Mouse (Mus musculus) bone marrow, adult 2 months (tissue): ENCODE measurements around the gene Elmo2. TPM values are rescaled to one million over a fixed set of nuclear protein-coding genes. Genes with fewer than 3 reads are reported as not detected.

ENCODE experiments used
- H3K27ac ChIP-seq: fragments of 200-500 bp; 2 replicates; pipeline ENCODE4 v1.5.1; 2012; ENCODE audit warnings: low read depth, mild to moderate bottlenecking, control low read depth, inconsistent platforms, low read length; ENCODE audit not compliant: control insufficient read depth, poor library complexity, insufficient read depth
- H3K4me1 ChIP-seq: fragments of 200-500 bp; 2 replicates; pipeline ENCODE4 v1.6.1; 2011; ENCODE audit warnings: low read length; ENCODE audit not compliant: control insufficient read depth, insufficient read depth
- H3K4me3 ChIP-seq: fragments of 200-500 bp; replicated peaks from 2 replicates; pipeline ENCODE3; 2011; ENCODE audit warnings: mild to moderate bottlenecking, low read depth, low read length, control low read depth; ENCODE audit not compliant: control insufficient read depth
- CTCF ChIP-seq: fragments of 200-500 bp; IDR thresholded peaks from 2 replicates; pipeline ENCODE4 v1.5.1; 2011; ENCODE audit warnings: low read length, control low read depth; ENCODE audit not compliant: control insufficient read depth, insufficient read depth
- POLR2A ChIP-seq: fragments of 200-500 bp; IDR thresholded peaks from 2 replicates; pipeline ENCODE4 v1.6.1; 2011; ENCODE audit warnings: low read depth, mild to moderate bottlenecking, control low read depth, low read length, borderline replicate concordance; ENCODE audit not compliant: control insufficient read depth
- WGBS: fragments of 180-500 bp; shearing (Covaris S2); methylation state at CpG from one replicate; pipeline ENCODE4 v1.1.7; 2018; 5-methylcytosine and 5-hydroxymethylcytosine counted together
- polyA plus RNA-seq: library from polyadenylated mRNA; stranded (reverse); fragments of >200 nt; gene quantifications from 2 replicates; pipeline ENCODE4 v1.2.4, GENCODE M21; 2011; ENCODE audit warnings: low replicate concordance; ENCODE audit not compliant: missing spikeins, insufficient read depth, insufficient read length

The Elmo2 gene
- polyA plus RNA-seq, 1 experiment = 29.8 TPM

GRCm38 (mm10) chr2:165241786-165242185 lies 84.5 kb downstream of the Elmo2 start:
- no peaks in the 10 kb centered on the region for H3K4me1 ChIP-seq
- WGBS = 9% methylated on average over 7 of the region's 7 CpGs
- H3K4me3 ChIP-seq = no peak overlapping the region
- no peak overlapping the region for H3K27ac ChIP-seq
- TF ChIP-seq CTCF (no peak), POLR2A (no peak)

DNA sequence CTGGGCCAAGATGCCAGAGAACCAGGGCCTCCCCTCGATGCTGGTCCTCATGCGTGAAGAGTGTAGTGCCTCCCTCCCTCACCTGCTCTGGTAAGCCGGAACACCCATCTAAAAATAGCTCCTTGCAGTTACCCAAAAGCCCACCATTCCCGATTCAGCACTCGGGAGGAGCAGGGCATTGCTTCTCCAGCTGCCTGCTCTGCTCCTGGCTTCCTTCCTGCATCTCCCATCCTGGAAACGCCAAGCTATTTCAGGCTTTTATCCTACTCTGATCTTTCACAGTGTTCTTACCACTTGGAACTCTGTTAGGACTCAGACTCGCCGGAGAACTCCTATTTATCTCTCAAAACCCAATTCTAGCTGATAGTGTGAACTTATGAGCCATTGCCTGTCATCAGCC lies 85.9 kb downstream of the Elmo2 start:
- WGBS = 28% methylated on average over 8 of the region's 8 CpGs
- H3K27ac ChIP-seq = no peak overlapping the region
- TF ChIP-seq CTCF (no peak), POLR2A (no peak)
- H3K4me3 ChIP-seq = no peak overlapping the region
- H3K4me1 ChIP-seq = no peaks in the 10 kb centered on the region

DNA sequence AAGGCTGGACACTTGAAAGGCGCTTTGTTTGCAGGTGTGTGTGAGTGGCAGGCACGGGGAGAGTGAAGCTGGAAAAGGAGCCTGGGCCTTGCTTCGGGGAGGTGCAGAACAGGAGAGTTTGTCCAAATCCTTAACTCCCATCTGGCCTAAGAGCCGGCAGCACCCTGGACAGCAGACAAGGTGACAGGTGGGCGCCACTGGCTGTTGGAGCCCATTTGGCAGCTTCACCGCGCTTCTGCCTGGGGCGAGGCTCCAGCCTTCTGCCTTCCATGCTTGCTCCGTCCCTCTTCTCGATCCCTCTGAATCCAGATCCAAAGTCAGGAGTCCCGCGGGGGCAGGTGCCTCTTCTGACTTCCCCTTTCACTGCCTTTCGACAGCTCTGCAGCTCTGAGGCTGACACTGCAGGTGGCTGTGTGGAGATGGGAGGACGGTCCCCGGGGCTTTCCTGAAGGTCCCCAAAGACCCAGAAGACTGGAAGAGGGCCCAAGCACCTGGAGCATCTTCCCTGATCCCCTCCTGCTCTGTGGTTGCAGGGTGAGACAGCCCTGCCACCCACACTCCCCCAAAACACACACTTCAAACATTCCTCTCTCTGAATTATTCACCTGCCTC lies 86.6 kb downstream of the Elmo2 start:
- H3K4me1 ChIP-seq = no peaks in the 10 kb centered on the region
- no peak overlapping the region for H3K4me3 ChIP-seq
- TF ChIP-seq POLR2A (no peak), CTCF (no peak)
- 12% methylated on average over 15 of the region's 15 CpGs for WGBS
- H3K27ac ChIP-seq = no peak overlapping the region

DNA sequence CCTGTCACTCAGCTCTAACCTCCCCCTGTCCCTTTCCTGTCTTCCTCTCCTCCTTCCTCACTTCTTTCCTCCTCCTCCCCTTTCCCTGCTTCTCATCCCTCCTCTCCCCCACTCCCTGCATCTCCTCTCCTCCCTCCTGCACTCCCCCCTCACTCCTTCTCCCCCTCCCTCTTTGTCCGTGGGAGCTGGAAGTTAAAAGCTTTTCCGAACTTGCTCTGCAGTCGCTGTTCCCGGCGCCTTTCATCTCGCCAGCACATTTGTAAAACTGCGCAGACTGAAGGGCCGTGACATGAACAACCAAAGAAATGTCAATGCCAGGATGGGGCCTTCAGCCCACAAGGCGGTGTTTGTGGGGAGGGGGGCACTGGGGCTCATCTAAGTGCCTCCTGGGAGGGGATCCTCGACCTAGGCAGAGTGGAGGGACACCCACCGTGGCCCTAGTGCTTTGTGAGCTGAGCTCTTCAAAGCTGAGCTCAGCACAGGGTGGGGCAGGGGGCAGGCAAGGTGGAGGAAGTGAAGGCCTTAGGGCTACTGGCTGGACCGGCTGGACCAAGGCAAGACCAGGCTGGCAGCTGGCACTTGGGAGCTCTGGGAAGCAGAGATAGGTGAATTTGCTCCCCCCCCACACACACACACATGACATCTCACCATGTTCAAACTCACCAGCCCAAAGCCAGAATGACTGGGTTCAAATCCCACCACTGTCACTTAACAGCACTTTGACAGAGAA lies 87.7 kb downstream of the Elmo2 start:
- H3K27ac ChIP-seq = no peak overlapping the region
- 32% methylated on average over 12 of the region's 12 CpGs for WGBS
- no peak for TF ChIP-seq POLR2A
- TF ChIP-seq CTCF = no peak
- no peak overlapping the region for H3K4me3 ChIP-seq
- no peaks in the 10 kb centered on the region for H3K4me1 ChIP-seq

Other genes with a start within 250 kb of the Elmo2 start
- gene 1700025C18Rik, start 235.7 kb downstream of the Elmo2 start, polyA plus RNA-seq = not detected in 2 replicates
- 0.80 TPM in 1 of 2 replicates, not detected in the other for gene Cdh22, start 91.6 kb downstream of the Elmo2 start, polyA plus RNA-seq
- gene Slc35c2, start 38.6 kb downstream of the Elmo2 start, polyA plus RNA-seq = 44.3 and 79.2 TPM in 2 replicates
- gene Zfp663, start 42.2 kb upstream of the Elmo2 start, polyA plus RNA-seq = not detected in 2 replicates
- 0.36 and 0.42 TPM in 2 replicates for gene Zfp334, start 61.8 kb upstream of the Elmo2 start, polyA plus RNA-seq
- 0.67 TPM in 1 of 2 replicates, not detected in the other for gene Ocstamp, start 73.9 kb upstream of the Elmo2 start, polyA plus RNA-seq
- 1.6 TPM in 1 of 2 replicates, not detected in the other for gene Slc13a3, start 146.8 kb upstream of the Elmo2 start, polyA plus RNA-seq
- gene Trp53rka, start 166.8 kb upstream of the Elmo2 start, polyA plus RNA-seq = 7.2 and 10.8 TPM in 2 replicates
- gene Slc2a10, start 177.3 kb upstream of the Elmo2 start, polyA plus RNA-seq = 0.27 TPM in 1 of 2 replicates, not detected in the other